Mouse (Mus musculus) E14TG2a.4 (cell line): ENCODE data around the gene 9130230L23Rik.

Source experiments
- CTCF ChIP-seq: conservative IDR thresholded peaks from 2 replicates; pipeline ENCODE4 v1.5.1; 2014; ENCODE audit warnings: low read length
- NANOG ChIP-seq: IDR thresholded peaks from 2 replicates; pipeline ENCODE4 v1.6.1; 2014; ENCODE audit warnings: borderline replicate concordance, low read length, mixed read lengths
- POU5F1 ChIP-seq: IDR thresholded peaks from 2 replicates; pipeline ENCODE4 v1.6.1; 2014; ENCODE audit warnings: low read length, borderline replicate concordance

GRCm38 (mm10) chr5:66000567-66001125 lies 3.4 kb downstream of the 9130230L23Rik start:
- TF ChIP-seq CTCF = no peak
- TF ChIP-seq NANOG = no peak
- TF ChIP-seq POU5F1 = no peak
